In the genomic region with DNA sequence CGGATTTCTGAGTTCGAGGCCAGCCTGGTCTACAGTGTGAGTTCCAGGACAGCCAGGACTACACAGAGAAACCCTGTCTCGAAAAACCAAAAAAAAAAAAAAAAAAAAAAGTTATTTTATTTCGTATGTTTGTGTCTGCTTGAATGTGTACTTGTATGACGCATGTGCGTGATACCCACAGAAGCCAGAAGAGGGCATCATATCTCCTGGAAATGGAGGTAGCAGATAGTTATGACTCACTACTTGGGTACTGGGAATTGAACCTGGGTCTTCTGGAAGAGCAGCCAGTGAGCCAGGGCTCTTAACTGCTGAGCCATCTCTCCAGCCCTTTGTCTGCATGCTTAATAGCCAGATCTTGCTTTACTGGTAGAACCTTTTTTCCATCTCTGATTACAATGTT, we compare ENCODE assay signal across 26 mouse cellular contexts. TPM values are rescaled to one million over a fixed set of nuclear protein-coding genes. Genes with fewer than 3 reads are reported as not detected.
DNase-seq lines count a peak whose midpoint lies in the region; ATAC-seq and TF ChIP-seq lines count a peak whose summit lies in the region.
"Not testable (repeated sequence)": the region's sequence is repeated elsewhere in the genome, so short reads cannot be mapped to it uniquely, and the experiment has no call there.
"Had no signal": no experiment of that assay in that cellular context is flagged by ENCODE, and none has a peak within 500 bp of the region (broad histone marks: within the 10 kb centered on the region; RNA-seq: fewer than 3 reads in every experiment).

No protein-coding gene starts in this region.

- H3K36me3 ChIP-seq in MEL (ENCODE audit: control insufficient read depth in 1 of 2, insufficient read depth in 2 of 2, low read length in 2 of 2): peaks cover 0 to 13% of the 10 kb centered on the region in 2 experiments; a peak in 2 of 4 replicates
- not testable (repeated sequence) for H3K36me3 ChIP-seq in intestine, postnatal 0 days (ENCODE audit: control insufficient read depth, insufficient read depth); liver, postnatal 0 days (replicated peaks; ENCODE audit: insufficient read depth, low read length)
- H3K36me3 ChIP-seq in neural tube, embryonic 15.5 days: peaks cover 40% of the 10 kb centered on the region

- not testable (repeated sequence) for H3K9me3 ChIP-seq in MEL (replicated peaks; ENCODE audit: insufficient read depth, low read length); intestine, postnatal 0 days (ENCODE audit: control insufficient read depth); liver, postnatal 0 days (ENCODE audit: low read length); neural tube, embryonic 15.5 days (replicated peaks)

- not testable (repeated sequence) for H3K27ac ChIP-seq in MEL (ENCODE audit: control insufficient read depth, low read depth, low read length); intestine, postnatal 0 days (ENCODE audit: low read depth, low read length); liver, postnatal 0 days (ENCODE audit: low read depth); neural tube, embryonic 15.5 days (replicated peaks)

- peak; percentile 44 for DNase-seq in CD4-positive, CD25-positive, alpha-beta regulatory T cell, adult 2 months (ENCODE audit: low read depth, low spot score)
- DNase-seq in MEL (ENCODE audit: low read depth, low spot score): peak; percentile 66
- peak; percentile 33 to 53 for DNase-seq in cerebellum, postnatal 14 days
- not testable (repeated sequence) for DNase-seq in liver, postnatal 0 days
- peak; percentile 33 for DNase-seq in thymus, postnatal 25 days

- H3K27me3 ChIP-seq in MEL (ENCODE audit: control insufficient read depth in 1 of 2, insufficient read depth in 2 of 2, low read length in 2 of 2); intestine, postnatal 0 days (replicated peaks; ENCODE audit: control insufficient read depth, insufficient read depth, low read length); liver, postnatal 0 days (ENCODE audit: insufficient read depth, low read length); neural tube, embryonic 15.5 days (replicated peaks): not testable (repeated sequence)

- TF ChIP-seq CTCF in MEL (IDR thresholded peaks at IDR 0.05 in 2 of 3, conservative IDR thresholded peaks at IDR 0.05 in 1 of 3; ENCODE audit: control insufficient read depth in 1 of 3, insufficient read depth in 1 of 3, low read depth in 2 of 3, low read length in 3 of 3, poor library complexity in 1 of 3, severe bottlenecking in 1 of 3): peak; percentile 23 to 40 (median 26); a peak in 5 of 6 replicates
- TF ChIP-seq CTCF in intestine, postnatal 0 days (IDR thresholded peaks at IDR 0.05; ENCODE audit: low read depth): peak; percentile 30
- peak; percentile 32 for TF ChIP-seq CTCF in liver, postnatal 0 days (IDR thresholded peaks at IDR 0.05; ENCODE audit: low read depth)

- H3K4me1 ChIP-seq in MEL (ENCODE audit: control insufficient read depth in 1 of 2, insufficient read depth in 2 of 2, low read length in 2 of 2): peaks cover 6 to 11% of the 10 kb centered on the region in 2 experiments
- H3K4me1 ChIP-seq in intestine, postnatal 0 days (replicated peaks; ENCODE audit: control insufficient read depth, insufficient read depth, low read length): not testable (repeated sequence)
- H3K4me1 ChIP-seq in liver, postnatal 0 days (ENCODE audit: insufficient read depth): peaks cover 21% of the 10 kb centered on the region
- peaks cover 62% of the 10 kb centered on the region for H3K4me1 ChIP-seq in neural tube, embryonic 15.5 days

- not testable (repeated sequence) for H3K4me3 ChIP-seq in MEL (ENCODE audit: control insufficient read depth in 1 of 2, insufficient read depth in 1 of 2, low read depth in 2 of 2, low read length in 2 of 2); intestine, postnatal 0 days (ENCODE audit: low read depth, low read length); liver, postnatal 0 days (ENCODE audit: low read depth, low read length); neural tube, embryonic 15.5 days (replicated peaks)

- TF ChIP-seq EP300 in MEL (IDR thresholded peaks at IDR 0.05; ENCODE audit: low read depth in 1 of 2, low read length in 2 of 2); liver, postnatal 0 days (IDR thresholded peaks at IDR 0.05; ENCODE audit: low read depth): not testable (repeated sequence)

- peak; percentile 26 for TF ChIP-seq RAD21 in MEL (IDR thresholded peaks at IDR 0.05; ENCODE audit: low read depth, low read length)

- not testable (repeated sequence) for H3K9ac ChIP-seq in MEL (ENCODE audit: control insufficient read depth, low read depth, low read length, poor library complexity, severe bottlenecking); intestine, postnatal 0 days (ENCODE audit: low read depth, low read length); liver, postnatal 0 days (replicated peaks); neural tube, embryonic 15.5 days (replicated peaks)

- ATAC-seq in intestine, postnatal 0 days; liver, postnatal 0 days; neural tube, embryonic 15.5 days (ENCODE audit: low FRiP score): not testable (repeated sequence)

- 93% methylated on average over 6 of the region's 6 CpGs for WGBS in intestine, postnatal 0 days
- WGBS in liver, postnatal 0 days (ENCODE audit: insufficient replicate concordance): 90% methylated on average over 5 of the region's 6 CpGs
- 98% methylated on average over 6 of the region's 6 CpGs for WGBS in neural tube, embryonic 15.5 days

- H3K4me2 ChIP-seq in intestine, postnatal 0 days (replicated peaks; ENCODE audit: low read depth); liver, postnatal 0 days (ENCODE audit: low read depth, low read length): not testable (repeated sequence)
- H3K4me2 ChIP-seq in neural tube, embryonic 15.5 days: peak overlapping the region; percentile 92; the same call in 1 of the 2 replicates

- not testable (repeated sequence) for H3K79me2 ChIP-seq in MEL (ENCODE audit: control insufficient read depth, insufficient read depth, low read length, poor library complexity)

- not testable (repeated sequence) for TF ChIP-seq POLR2A in MEL (IDR thresholded peaks at IDR 0.05; ENCODE audit: control insufficient read depth in 1 of 2, insufficient read depth in 1 of 2, low read depth in 1 of 2, low read length in 2 of 2, poor library complexity in 1 of 2)

TF ChIP-seq in MEL, 35 proteins besides CTCF, POLR2A, EP300 and RAD21:
- TF ChIP-seq SMC3 (IDR thresholded peaks at IDR 0.05; ENCODE audit: low read depth, low read length): peak; percentile 37
- peak; percentile 73 for TF ChIP-seq TBP (IDR thresholded peaks at IDR 0.05; ENCODE audit: low read depth, low read length)

RNA-seq across cellular contexts. Expression of a gene that starts 5.4 kb away (rescaled TPM):
- 40.3 and 49.8 TPM in 2 replicates for total RNA-seq in MEL (2012; rRNA removed)
- polyA plus RNA-seq in MEL (2012; ENCODE audit: insufficient read depth in 1 of 2, insufficient read length in 2 of 2, low read depth in 1 of 2, low replicate concordance in 2 of 2, missing spikeins in 1 of 2): 10 to 100 TPM in 1 of 2 experiments, not detected in 1; 50.7 TPM
- polyA plus RNA-seq in intestine, postnatal 0 days (2015; fragmentation: Nextera tagmentation; extraction: Ambion mirVana): 9.2 and 11.8 TPM in 2 replicates
- polyA plus RNA-seq in liver, postnatal 0 days (2015; fragmentation: Nextera tagmentation; extraction: Ambion mirVana): 7.2 and 8.1 TPM in 2 replicates
- polyA plus RNA-seq in neural tube, embryonic 15.5 days (2015; fragmentation: Nextera tagmentation; extraction: Ambion mirVana): 44.9 and 47.9 TPM in 2 replicates

RNA-seq across cellular contexts. Expression of a gene that starts 18.2 kb away (rescaled TPM):
- total RNA-seq in MEL (2012; rRNA removed): not detected in 2 replicates
- not detected for polyA plus RNA-seq in MEL (2012; ENCODE audit: insufficient read depth in 1 of 2, insufficient read length in 2 of 2, low read depth in 1 of 2, low replicate concordance in 2 of 2, missing spikeins in 1 of 2)
- polyA plus RNA-seq in intestine, postnatal 0 days (2015; fragmentation: Nextera tagmentation; extraction: Ambion mirVana): 2.4 and 2.7 TPM in 2 replicates
- polyA plus RNA-seq in liver, postnatal 0 days (2015; fragmentation: Nextera tagmentation; extraction: Ambion mirVana): 0.63 and 0.85 TPM in 2 replicates
- polyA plus RNA-seq in neural tube, embryonic 15.5 days (2015; fragmentation: Nextera tagmentation; extraction: Ambion mirVana): 40.0 and 41.6 TPM in 2 replicates

RNA-seq across cellular contexts. Expression of a gene that starts 31.0 kb away (rescaled TPM):
- total RNA-seq in MEL (2012; rRNA removed): 2.9 and 3.0 TPM in 2 replicates
- polyA plus RNA-seq in MEL (2012; ENCODE audit: insufficient read depth in 1 of 2, insufficient read length in 2 of 2, low read depth in 1 of 2, low replicate concordance in 2 of 2, missing spikeins in 1 of 2): 1 to 10 TPM in 1 of 2 experiments, not detected in 1; 5.9 TPM
- 6.8 and 7.8 TPM in 2 replicates for polyA plus RNA-seq in intestine, postnatal 0 days (2015; fragmentation: Nextera tagmentation; extraction: Ambion mirVana)
- 2.7 and 2.8 TPM in 2 replicates for polyA plus RNA-seq in liver, postnatal 0 days (2015; fragmentation: Nextera tagmentation; extraction: Ambion mirVana)
- polyA plus RNA-seq in neural tube, embryonic 15.5 days (2015; fragmentation: Nextera tagmentation; extraction: Ambion mirVana): 47.5 and 50.0 TPM in 2 replicates

RNA-seq across cellular contexts. Expression of a gene that starts 31.4 kb away (rescaled TPM):
- 35.1 and 39.0 TPM in 2 replicates for total RNA-seq in MEL (2012; rRNA removed)
- 10 to 100 TPM in 1 of 2 experiments, not detected in 1; 42.2 TPM for polyA plus RNA-seq in MEL (2012; ENCODE audit: insufficient read depth in 1 of 2, insufficient read length in 2 of 2, low read depth in 1 of 2, low replicate concordance in 2 of 2, missing spikeins in 1 of 2)
- 20.8 and 21.7 TPM in 2 replicates for polyA plus RNA-seq in intestine, postnatal 0 days (2015; fragmentation: Nextera tagmentation; extraction: Ambion mirVana)
- polyA plus RNA-seq in liver, postnatal 0 days (2015; fragmentation: Nextera tagmentation; extraction: Ambion mirVana): 12.1 and 13.4 TPM in 2 replicates
- polyA plus RNA-seq in neural tube, embryonic 15.5 days (2015; fragmentation: Nextera tagmentation; extraction: Ambion mirVana): 51.0 and 52.5 TPM in 2 replicates

RNA-seq across cellular contexts. Expression of a gene that starts 45.9 kb away (rescaled TPM):
- 0.08 TPM in 1 of 2 replicates, not detected in the other for total RNA-seq in MEL (2012; rRNA removed)
- polyA plus RNA-seq in MEL (2012; ENCODE audit: insufficient read depth in 1 of 2, insufficient read length in 2 of 2, low read depth in 1 of 2, low replicate concordance in 2 of 2, missing spikeins in 1 of 2): not detected
- not detected in 2 replicates for polyA plus RNA-seq in intestine, postnatal 0 days (2015; fragmentation: Nextera tagmentation; extraction: Ambion mirVana)
- not detected in 2 replicates for polyA plus RNA-seq in liver, postnatal 0 days (2015; fragmentation: Nextera tagmentation; extraction: Ambion mirVana)
- polyA plus RNA-seq in neural tube, embryonic 15.5 days (2015; fragmentation: Nextera tagmentation; extraction: Ambion mirVana): not detected in 2 replicates
- total RNA-seq: adrenal gland, adult 18-20 months; adrenal gland, postnatal 36 days; gastrocnemius, postnatal 25 days; heart, adult 18-20 months; heart, postnatal 14 days; layer of hippocampus, postnatal 10 days; left cerebral cortex, adult 8-10 months; left cerebral cortex, postnatal 4 days had no signal
- polyA plus RNA-seq: embryonic facial prominence, embryonic 12.5 days; forebrain, embryonic 11.5 days; heart, embryonic 13.5 days; hindbrain, embryonic 11.5 days; kidney, embryonic 16.5 days; large intestine, adult 2 months; limb, embryonic 15.5 days; liver, embryonic 16.5 days; midbrain, embryonic 10.5 days; midbrain, embryonic 16.5 days; testis, adult 2 months had no signal

Comparison
In these comparisons a context has a peak if more than half of its experiments do, and no peak if none do; other contexts are left out.
1. RNA of a gene that starts 18.2 kb away (polyA plus RNA-seq): 40.0 to 41.6 TPM in neural tube, embryonic 15.5 days; 2.4 to 2.7 TPM in intestine, postnatal 0 days, 0.63 to 0.85 TPM in liver, postnatal 0 days and not detected in MEL; every median in the first group is over 10 times any median in the second.
2. Peak in every context shown above with its lines, with median percentiles within 50 percentile points of each other: CTCF ChIP-seq.